11 mouse cellular contexts compared by ENCODE assay signal in the genomic region with DNA sequence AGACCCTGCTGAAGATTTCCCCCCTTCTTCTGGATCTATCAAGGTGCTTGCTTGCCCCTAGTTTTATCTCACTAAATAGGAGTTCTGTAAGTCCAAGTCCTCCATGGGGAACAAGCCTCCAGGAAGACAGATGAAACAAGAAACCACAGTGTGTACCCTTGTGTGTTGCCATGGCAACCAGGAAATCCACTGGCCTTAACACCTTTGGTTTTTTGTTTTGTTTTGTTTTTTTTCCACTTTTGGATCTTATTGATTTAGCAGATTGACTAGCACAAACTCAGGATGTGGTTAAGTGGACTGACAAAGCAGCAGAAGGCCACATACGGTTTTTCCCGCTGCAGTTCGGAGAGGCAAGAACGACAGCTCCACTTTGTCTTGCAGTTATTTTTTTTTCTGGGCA. TPM values are rescaled to one million over a fixed set of nuclear protein-coding genes. Genes with fewer than 3 reads are reported as not detected.
DNase-seq lines count a peak whose midpoint lies in the region; ATAC-seq lines count a peak whose summit lies in the region.
"Had no signal": no experiment of that assay in that cellular context is flagged by ENCODE, and none has a peak within 500 bp of the region (broad histone marks: within the 10 kb centered on the region; RNA-seq: fewer than 3 reads in every experiment).

No protein-coding gene starts in this region.

- intact Hi-C loops in heart, postnatal 14 days (cut with DNase I) = no loop called here

- no peak overlapping the region for H3K9ac ChIP-seq in embryonic facial prominence, embryonic 11.5 days (replicated peaks; ENCODE audit: low read length)
- H3K9ac ChIP-seq in hindbrain, embryonic 12.5 days = no peak overlapping the region
- H3K9ac ChIP-seq: neural tube, embryonic 13.5 days had no signal

- 37% methylated on average over 4 of the region's 4 CpGs for WGBS in embryonic facial prominence, embryonic 11.5 days
- 50% methylated on average over 4 of the region's 4 CpGs for WGBS in hindbrain, embryonic 12.5 days

- peak; percentile 18 to 64 for DNase-seq in heart, adult 9 months (ENCODE audit: low spot score in 2 of 2)
- no peak for DNase-seq in heart, postnatal 14 days
- DNase-seq in CD8-positive naive resting alpha-beta T cell, adult 2 months (ENCODE audit: low read depth in 2 of 2, low spot score in 2 of 2) = peak; percentile 25 to 26
- DNase-seq in embryonic facial prominence, embryonic 11.5 days (ENCODE audit: low spot score) = peak; percentile 57
- peak; percentile 31 for DNase-seq in mesoderm, embryonic 11.5 days (ENCODE audit: low read depth, low spot score)
- DNase-seq in left cerebral cortex, adult 9 months (ENCODE audit: low spot score in 2 of 2) = no peak
- no peak for DNase-seq in ovary, postnatal 36 days (ENCODE audit: low spot score)
- DNase-seq: cerebellum, postnatal 14 days had no signal

- no peaks in the 10 kb centered on the region for H3K27me3 ChIP-seq in embryonic facial prominence, embryonic 11.5 days (ENCODE audit: control insufficient read depth, insufficient read depth, low read length)
- H3K27me3 ChIP-seq in hindbrain, embryonic 12.5 days = no peaks in the 10 kb centered on the region
- H3K27me3 ChIP-seq: neural tube, embryonic 13.5 days had no signal

- no peak for ATAC-seq in embryonic facial prominence, embryonic 11.5 days (replicated peaks; ENCODE audit: insufficient number of reproducible peaks, low FRiP score, low TSS enrichment, low read depth)
- ATAC-seq in hindbrain, embryonic 12.5 days (ENCODE audit: low FRiP score) = no peak

- no peaks in the 10 kb centered on the region for H3K9me3 ChIP-seq in embryonic facial prominence, embryonic 11.5 days (replicated peaks; ENCODE audit: control insufficient read depth, low read length)
- no peaks in the 10 kb centered on the region for H3K9me3 ChIP-seq in hindbrain, embryonic 12.5 days (replicated peaks)
- H3K9me3 ChIP-seq: neural tube, embryonic 13.5 days had no signal

- H3K4me1 ChIP-seq in embryonic facial prominence, embryonic 11.5 days (ENCODE audit: control insufficient read depth, insufficient read depth, low read length) = no peaks in the 10 kb centered on the region
- no peaks in the 10 kb centered on the region for H3K4me1 ChIP-seq in hindbrain, embryonic 12.5 days

- no peak overlapping the region for H3K27ac ChIP-seq in embryonic facial prominence, embryonic 11.5 days (replicated peaks; ENCODE audit: low read depth, low read length)
- no peak overlapping the region for H3K27ac ChIP-seq in hindbrain, embryonic 12.5 days
- H3K27ac ChIP-seq: left cerebral cortex, adult 2 months; neural tube, embryonic 13.5 days had no signal

- H3K4me2 ChIP-seq in embryonic facial prominence, embryonic 11.5 days (ENCODE audit: low read depth, low read length) = no peak overlapping the region
- H3K4me2 ChIP-seq in hindbrain, embryonic 12.5 days (replicated peaks) = no peak overlapping the region
- H3K4me2 ChIP-seq: neural tube, embryonic 13.5 days had no signal

- no peaks in the 10 kb centered on the region for H3K36me3 ChIP-seq in embryonic facial prominence, embryonic 11.5 days (replicated peaks; ENCODE audit: control insufficient read depth, insufficient read depth, low read depth, low read length)
- no peaks in the 10 kb centered on the region for H3K36me3 ChIP-seq in hindbrain, embryonic 12.5 days
- H3K36me3 ChIP-seq: neural tube, embryonic 13.5 days had no signal

- H3K4me3 ChIP-seq in embryonic facial prominence, embryonic 11.5 days (ENCODE audit: low read depth, low read length) = no peak overlapping the region
- H3K4me3 ChIP-seq in hindbrain, embryonic 12.5 days = no peak overlapping the region
- H3K4me3 ChIP-seq: left cerebral cortex, adult 2 months; neural tube, embryonic 13.5 days had no signal

RNA-seq across cellular contexts. Expression of gene Cd44, which starts 27.6 kb away (rescaled TPM):
- total RNA-seq in heart, postnatal 14 days (2021) = 10 to 100 TPM; 13.5 to 15.0 TPM
- polyA plus RNA-seq in embryonic facial prominence, embryonic 11.5 days (2014; fragmentation: Nextera tagmentation; extraction: Ambion mirVana) = 3.4 and 4.0 TPM in 2 replicates
- 3.9 and 5.4 TPM in 2 replicates for polyA plus RNA-seq in hindbrain, embryonic 12.5 days (2016; fragmentation: Nextera tagmentation; extraction: Ambion mirVana)

Comparison
In these comparisons a context has a peak if more than half of its experiments do, and no peak if none do; other contexts are left out.
1. DNase-seq: peak in heart, adult 9 months (2 of 2), CD8-positive naive resting alpha-beta T cell, adult 2 months (2 of 2), embryonic facial prominence, embryonic 11.5 days (single experiment) and mesoderm, embryonic 11.5 days (single experiment); none in heart, postnatal 14 days (0 of 2), left cerebral cortex, adult 9 months (0 of 2) and ovary, postnatal 36 days (single experiment).